Mouse (Mus musculus) layer of hippocampus, adult 18-20 months (tissue): ENCODE results near the gene Olfm3. TPM values are rescaled to one million over a fixed set of nuclear protein-coding genes. Genes with fewer than 3 reads are reported as not detected.

Experiments
- DNase-seq, 2 experiments: peaks; one replicate each; pipeline ENCODE4 v3.0.0; 2022; ENCODE audit warnings: low spot score in 2 of 2
- long read RNA-seq: library from polyadenylated mRNA; stranded (forward); transcript quantifications from one replicate; pipeline ENCODE4 v2.0.0, GENCODE M21; 2021
- total RNA-seq, 2 experiments: library from RNA; stranded (reverse); gene quantifications; 2 replicates each; pipeline ENCODE4 v1.2.3; 2021

Gene Olfm3
- total RNA-seq, result 10 to 100 TPM; 17.3 to 19.8 TPM
- long read RNA-seq, full-length matches to known transcripts, result 10 of 11 reads
- long read RNA-seq, partial matches to known transcripts, result 0 of 11 reads
- long read RNA-seq, other reads (novel, unspliced or antisense), result 1 of 11 reads

- DNase-seq, result peak; percentile 4 to 52
These were observed at the start of gene Olfm3 for GRCm38 (mm10) chr3:114903924-114904438. Gene Olfm3 (plus strand): TSS chr3:114904078.

DNA sequence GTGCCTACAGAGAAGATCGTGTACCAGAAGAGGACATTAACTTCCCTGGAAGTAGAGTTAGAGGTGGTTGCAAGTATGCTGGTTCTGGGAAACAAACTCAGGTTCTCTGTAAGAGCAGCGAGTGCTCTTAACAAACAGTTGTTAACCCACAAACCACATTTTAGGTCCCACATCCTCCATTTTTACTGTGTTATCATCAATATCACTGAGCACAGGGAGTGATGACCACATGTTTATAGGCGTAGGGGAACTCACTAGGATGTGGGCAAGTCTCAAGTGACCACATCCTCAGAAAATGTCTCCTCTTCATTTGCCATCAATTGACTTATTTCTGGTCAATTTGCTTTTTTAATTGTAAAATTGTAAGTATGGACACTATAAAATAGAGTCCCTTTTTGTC is 14.1 kb upstream of the Olfm3 start:
- no peak for DNase-seq

DNA sequence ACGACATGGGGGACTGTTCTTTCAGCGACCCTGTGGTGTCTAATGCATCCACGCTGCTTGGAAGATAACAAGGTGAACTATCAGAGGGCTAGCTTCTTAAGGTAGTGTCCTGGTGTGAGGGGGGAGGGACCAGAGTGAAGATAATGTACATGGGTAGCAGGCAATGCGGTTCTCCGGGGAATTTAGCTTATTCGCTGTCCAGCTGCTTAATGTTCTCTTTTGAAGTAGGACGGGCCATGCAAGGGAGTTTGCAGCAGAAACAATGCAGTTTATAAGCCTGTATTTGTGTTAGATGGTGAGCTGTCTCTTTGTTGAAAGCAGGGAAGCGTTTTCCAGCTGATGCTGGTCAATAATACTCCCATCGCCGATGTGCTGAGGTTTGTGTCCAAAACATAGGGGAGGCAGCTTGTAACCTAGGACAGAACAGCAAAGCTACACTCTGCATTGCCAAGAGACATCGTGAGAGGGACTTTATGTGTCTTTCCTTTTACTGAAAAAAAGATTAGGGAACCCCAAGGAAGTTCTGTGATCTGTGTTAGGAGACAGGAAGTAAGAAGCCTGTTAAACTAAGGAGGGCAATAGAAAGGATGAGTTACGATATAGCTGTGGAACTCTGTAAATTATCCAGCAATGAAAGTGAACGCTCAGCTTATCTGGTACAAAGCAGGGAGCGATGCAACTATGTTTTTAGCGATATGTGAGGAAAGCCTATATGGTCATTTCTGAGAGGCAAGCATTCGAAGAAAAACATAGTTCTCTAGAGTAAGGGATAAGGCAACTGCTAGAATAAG is 950 bp downstream of the Olfm3 start:
- DNase-seq, result peak in 1 of 2 experiments; percentile 8

- DNase-seq, result no peak
These were observed 3.7 kb downstream of the Olfm3 start for GRCm38 (mm10) chr3:114907537-114907936.

DNA sequence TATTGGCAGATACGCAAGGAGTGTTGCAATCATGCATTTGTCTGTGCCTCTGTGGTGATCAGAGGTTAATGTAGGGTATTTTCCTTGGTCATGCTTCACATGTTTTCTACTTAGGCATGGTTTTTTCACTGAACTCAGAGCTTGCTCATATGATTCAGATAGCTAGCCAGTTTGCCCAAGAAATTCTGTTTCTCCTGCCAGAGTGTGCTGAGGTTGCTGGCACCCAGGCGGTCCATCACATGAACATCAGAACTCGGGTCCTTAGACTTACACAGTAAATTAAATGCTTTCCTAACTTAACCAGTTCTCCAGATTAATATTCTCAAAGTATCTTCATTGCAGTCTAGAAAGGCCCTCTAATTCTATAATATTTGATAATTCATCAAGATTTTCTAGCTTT is 5.0 kb downstream of the Olfm3 start:
- DNase-seq, result no peak

- no peak for DNase-seq
These were observed 16.2 kb downstream of the Olfm3 start for GRCm38 (mm10) chr3:114920102-114920501.

GRCm38 (mm10) chr3:114929605-114930004 is 25.7 kb downstream of the Olfm3 start:
- DNase-seq, result no peak

- no peak for DNase-seq
These were observed 26.5 kb downstream of the Olfm3 start for GRCm38 (mm10) chr3:114930336-114930735.

DNA sequence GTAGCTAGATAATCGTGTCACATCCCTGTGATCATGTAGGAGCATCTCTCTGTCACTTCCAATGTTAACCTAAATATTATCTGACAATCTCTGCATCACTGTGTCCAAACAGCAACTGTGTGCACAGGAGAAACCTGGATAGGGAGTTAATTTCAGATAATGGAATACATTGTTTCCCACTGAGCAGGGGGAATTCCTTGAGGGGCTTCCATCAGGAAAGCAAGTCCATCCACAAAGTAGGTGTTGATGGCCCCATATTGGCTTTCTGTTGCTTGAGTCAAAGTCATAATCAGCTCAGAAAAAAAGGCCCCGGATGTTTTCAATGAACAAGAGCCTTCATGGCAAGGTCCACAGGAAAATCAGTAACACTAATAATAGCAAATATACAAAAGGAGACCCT is 26.9 kb downstream of the Olfm3 start:
- DNase-seq, result no peak

DNA sequence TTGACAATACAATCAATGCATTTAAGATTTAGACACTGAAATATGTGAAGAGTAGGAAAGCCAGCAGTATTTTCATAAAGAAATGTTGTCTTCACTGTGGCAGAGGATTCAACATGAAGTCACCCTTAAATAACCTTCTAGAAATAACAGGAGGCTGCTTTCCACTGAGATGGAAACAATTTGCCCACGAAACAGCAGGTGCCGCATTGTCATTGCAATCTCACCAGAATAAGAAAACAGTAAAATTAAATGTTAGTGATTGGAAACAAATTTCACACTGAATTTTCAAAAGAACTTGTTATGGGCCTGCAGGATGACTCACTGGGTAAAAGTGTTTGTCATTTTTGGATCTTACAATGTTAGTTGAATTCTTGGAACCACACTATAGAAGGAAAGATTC is 29.0 kb downstream of the Olfm3 start:
- peak in 1 of 2 experiments; percentile 21 for DNase-seq

- no peak for DNase-seq
These were observed 51.0 kb downstream of the Olfm3 start for GRCm38 (mm10) chr3:114954904-114955303.

DNA sequence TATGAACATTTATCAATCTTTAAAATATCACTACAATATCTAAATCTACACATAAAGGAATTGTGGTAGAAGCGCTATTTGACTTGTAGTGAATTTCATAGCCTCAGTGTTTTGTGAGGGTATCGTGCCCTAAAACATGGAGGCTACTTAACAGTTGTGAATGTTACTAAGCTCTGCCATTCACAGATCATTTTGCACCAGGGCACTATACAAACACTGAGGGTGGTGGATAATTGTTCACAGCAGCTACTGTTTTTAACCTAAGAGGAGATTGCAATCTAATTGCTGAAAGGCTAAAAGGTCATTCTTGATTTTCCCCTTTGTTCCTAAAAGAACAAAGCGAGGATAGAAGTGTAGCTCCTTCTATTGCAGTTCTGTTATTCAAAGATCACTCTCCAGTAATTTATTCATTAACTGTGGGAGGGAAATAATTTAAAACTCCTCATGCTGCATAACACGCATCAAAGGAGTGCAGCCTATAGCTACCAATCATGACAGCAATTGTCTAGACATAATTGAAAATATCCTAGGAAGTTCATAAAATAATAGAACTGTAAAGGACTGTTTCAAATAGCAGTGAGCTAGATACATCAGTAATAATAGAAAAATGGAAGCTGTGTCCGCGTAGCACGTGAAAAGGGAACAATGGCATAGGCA is 55.6 kb downstream of the Olfm3 start:
- no peak for DNase-seq

DNA sequence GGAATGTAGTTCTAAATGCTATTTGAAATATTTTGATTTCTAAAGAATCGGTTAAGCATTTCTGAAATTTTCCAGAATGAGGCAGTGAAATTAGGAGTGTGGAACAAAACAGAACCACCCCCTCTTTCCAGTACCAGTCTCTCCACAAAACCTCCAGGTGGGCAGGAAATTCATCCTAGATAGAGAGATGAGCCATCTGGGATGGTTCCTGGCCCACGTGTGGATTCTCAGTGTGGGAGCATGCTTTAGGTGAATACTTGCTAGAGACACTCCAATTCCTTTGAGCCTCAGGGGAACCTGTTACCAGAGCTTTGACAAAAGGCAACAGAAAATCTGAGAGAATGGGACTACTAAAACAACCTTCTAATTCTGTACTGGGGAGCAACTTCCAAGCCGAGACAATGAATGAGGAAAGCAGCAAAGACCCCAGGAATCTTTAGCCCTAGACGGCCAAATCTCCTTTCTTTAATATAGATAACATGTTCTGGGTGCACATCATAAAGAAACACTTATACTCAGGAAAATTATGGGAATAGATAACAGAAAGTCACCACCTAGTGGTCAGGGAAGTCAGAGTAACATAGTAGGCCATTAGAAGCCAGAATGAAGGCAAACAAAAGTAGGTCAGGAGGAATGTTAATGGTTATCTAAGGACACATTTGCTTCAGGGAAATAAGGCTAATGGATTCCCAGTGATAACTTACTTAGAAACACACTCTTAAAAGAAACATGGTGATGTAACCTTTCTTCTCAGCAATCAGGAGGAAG is 58.6 kb downstream of the Olfm3 start:
- DNase-seq, result peak; percentile 3 to 24

- no peak for DNase-seq
These were observed 67.3 kb downstream of the Olfm3 start for GRCm38 (mm10) chr3:114971183-114971582.

DNA sequence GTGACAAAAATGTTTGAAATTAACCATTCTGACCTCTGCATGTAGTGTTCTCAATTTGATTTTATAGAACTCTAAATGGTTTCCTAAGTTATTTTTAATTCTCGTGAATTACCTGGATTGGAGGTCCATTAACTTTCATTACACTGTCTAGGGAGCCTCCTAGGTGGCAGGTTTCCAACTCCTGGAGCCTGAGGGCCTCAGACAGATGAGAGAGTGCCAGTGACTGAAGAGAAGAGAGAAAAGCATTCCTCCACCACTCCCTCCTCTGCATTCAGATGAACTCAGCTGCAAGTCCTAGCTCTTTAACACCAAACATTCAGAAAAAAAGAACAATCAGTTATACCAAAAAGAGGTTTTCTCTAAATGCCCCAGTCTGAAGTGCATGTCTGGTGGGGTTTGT is 68.6 kb downstream of the Olfm3 start:
- no peak for DNase-seq

DNA sequence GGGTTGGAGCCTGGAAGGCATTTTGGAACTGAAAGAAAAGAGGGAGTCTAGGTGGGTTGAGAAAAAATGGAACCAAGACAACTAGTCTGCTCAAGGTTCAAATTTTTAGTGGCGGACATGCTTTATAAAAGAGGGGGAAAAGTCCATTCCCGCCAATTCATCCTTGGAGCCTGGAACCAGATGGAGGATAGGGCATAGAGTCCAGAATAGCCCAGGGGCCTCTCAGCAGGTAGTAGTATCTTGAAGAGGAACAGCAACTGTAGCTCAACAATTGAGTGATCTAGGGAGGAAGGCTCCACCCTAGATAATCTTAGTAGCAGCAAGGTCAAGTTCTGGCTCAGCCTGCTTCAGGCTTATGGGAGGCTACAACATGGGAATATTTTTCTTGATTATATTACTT is 87.0 kb downstream of the Olfm3 start:
- DNase-seq, result no peak

DNA sequence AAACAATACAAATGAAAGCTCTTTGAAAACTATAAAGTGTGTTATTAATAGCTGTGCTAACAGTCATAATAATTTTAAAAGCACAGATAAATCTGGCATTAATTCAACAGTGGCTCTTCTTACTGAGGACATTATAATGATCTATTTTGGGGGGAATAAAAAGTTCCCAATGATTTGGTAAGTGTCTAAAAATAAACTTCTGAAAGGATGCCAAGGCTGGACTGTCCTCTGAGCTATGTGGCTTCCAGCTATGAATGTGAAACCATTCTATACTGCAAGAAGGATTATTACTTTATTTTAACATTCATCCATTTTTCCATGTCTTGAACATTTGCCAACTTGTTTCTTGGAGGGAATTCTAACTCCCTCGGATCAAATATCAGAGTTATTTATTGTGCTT is 92.1 kb downstream of the Olfm3 start:
- no peak for DNase-seq

- DNase-seq, result no peak
These were observed 123.7 kb downstream of the Olfm3 start for GRCm38 (mm10) chr3:115027560-115027959.

DNA sequence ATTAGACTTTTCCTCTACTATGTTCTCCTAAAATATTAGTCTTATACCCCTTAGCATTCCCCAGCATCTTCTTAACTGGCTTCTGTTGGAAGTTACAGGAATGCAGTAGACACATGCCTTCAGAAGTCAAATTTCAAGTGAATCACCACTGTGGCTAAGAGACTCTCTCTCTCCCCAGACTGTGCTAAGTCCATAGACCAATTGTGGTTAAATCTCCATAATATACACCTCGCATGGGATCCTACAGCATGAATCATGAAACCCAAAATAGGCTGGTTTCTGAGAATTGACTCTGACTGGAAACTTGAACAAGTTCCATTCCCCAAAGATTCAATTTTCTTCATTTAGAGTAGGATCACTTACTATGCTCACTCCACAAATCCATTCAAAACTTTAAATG is 124.2 kb downstream of the Olfm3 start:
- DNase-seq, result peak in 1 of 2 experiments; percentile 5

- DNase-seq, result peak; percentile 25 to 73
These were observed 124.7 kb downstream of the Olfm3 start for GRCm38 (mm10) chr3:115028611-115029010.

DNA sequence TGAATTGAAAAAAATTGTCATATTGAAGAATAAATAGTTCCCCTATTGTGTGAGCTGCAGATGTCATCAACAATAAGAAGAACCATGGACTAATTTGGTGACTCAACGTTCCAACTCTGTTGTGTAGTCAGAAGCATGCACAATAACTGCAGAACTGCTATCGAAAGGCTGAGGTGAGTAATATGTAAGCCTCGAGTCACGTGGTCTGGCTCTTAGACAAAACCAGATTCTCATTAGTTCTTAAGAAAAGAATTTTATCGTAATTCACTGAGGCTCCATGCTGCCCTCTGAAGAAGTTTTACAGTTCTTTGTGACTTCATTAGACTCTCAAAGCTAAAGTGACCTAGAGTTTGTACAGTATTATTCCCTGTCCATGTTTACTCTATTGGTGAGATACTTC is 145.2 kb downstream of the Olfm3 start:
- DNase-seq, result no peak

DNA sequence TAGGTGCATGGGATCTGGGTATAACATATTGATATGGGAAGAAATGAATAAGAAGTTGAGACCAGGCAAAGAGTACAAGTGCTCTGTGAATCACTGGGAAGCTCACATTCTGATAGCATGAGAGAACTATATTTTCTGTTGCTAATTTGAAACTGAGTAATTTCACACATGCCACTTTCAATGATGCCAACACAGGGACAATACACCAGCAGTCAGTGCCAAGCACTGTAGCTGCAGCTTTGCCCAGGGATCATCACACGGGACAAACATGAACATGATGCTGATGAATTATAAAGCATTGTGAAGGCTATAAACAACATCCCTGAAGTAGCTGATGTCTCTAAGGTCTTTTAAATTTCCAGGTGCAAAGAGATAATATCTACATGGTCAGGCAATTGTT is 161.0 kb downstream of the Olfm3 start:
- DNase-seq, result no peak
